1 mouse cellular context compared by ENCODE assay signal in genomic region chr17:36909802-36910201, GRCm38 (mm10).
TF ChIP-seq lines count a peak whose summit lies in the region.

No protein-coding gene starts in this region.

TF ChIP-seq in MEL, 35 proteins besides CTCF, POLR2A, EP300 and RAD21 (continued from another document):
- TF ChIP-seq ZMIZ1 (IDR thresholded peaks at IDR 0.05; ENCODE audit: low read depth, low read length) = no peak
- TF ChIP-seq CHD2 (IDR thresholded peaks at IDR 0.05; ENCODE audit: low read length) = no peak
- TF ChIP-seq CHD1 (IDR thresholded peaks at IDR 0.05; ENCODE audit: low read depth, low read length) = no peak
- TF ChIP-seq JUND (IDR thresholded peaks at IDR 0.05; ENCODE audit: low read depth, low read length) = no peak
